Mouse (Mus musculus) kidney, adult 2 months (tissue): ENCODE measurements around the gene Psma6. TPM values are rescaled to one million over a fixed set of nuclear protein-coding genes. Genes with fewer than 3 reads are reported as not detected.

Experiments
- DNase-seq: peaks from one replicate; pipeline ENCODE4 v3.0.0; 2021
- H3K27ac ChIP-seq: fragments of 200-500 bp; 2 replicates; pipeline ENCODE4 v1.5.1; 2012; ENCODE audit warnings: low read depth, low read length, control low read depth, inconsistent platforms; ENCODE audit not compliant: insufficient read depth
- H3K27me3 ChIP-seq: fragments of 200-500 bp; replicated peaks from 2 replicates; pipeline ENCODE4 v1.6.1; 2012; ENCODE audit warnings: mild to moderate bottlenecking, moderate library complexity, low read length, inconsistent platforms; ENCODE audit not compliant: control insufficient read depth, insufficient read depth
- H3K36me3 ChIP-seq: fragments of 200-500 bp; 2 replicates; pipeline ENCODE4 v1.6.1; 2012; ENCODE audit warnings: mild to moderate bottlenecking, moderate library complexity, low read length, inconsistent platforms; ENCODE audit not compliant: control insufficient read depth, insufficient read depth
- H3K4me1 ChIP-seq: fragments of 200-500 bp; 2 replicates; pipeline ENCODE4 v1.6.1; 2011; ENCODE audit warnings: low read length; ENCODE audit not compliant: control insufficient read depth, insufficient read depth
- H3K4me3 ChIP-seq: fragments of 200-500 bp; 2 replicates; pipeline ENCODE4 v1.5.1; 2011; ENCODE audit warnings: mild to moderate bottlenecking, low read depth, low read length, control low read depth; ENCODE audit not compliant: insufficient read depth
- CTCF ChIP-seq: fragments of 200-500 bp; conservative IDR thresholded peaks from 2 replicates; pipeline ENCODE4 v1.5.1; 2011; ENCODE audit warnings: low read depth, mild to moderate bottlenecking, control low read depth, low read length, moderate library complexity, mixed read lengths; ENCODE audit not compliant: insufficient read depth, insufficient read length
- POLR2A ChIP-seq: fragments of 200-500 bp; IDR thresholded peaks from one replicate; pipeline ENCODE4 v1.6.1; 2011; ENCODE audit warnings: low read depth, low read length, control low read depth
- WGBS: fragments of 180-500 bp; shearing (Covaris S2); methylation state at CpG from one replicate; pipeline ENCODE4 v1.1.7; 2018; 5-methylcytosine and 5-hydroxymethylcytosine counted together
- polyA plus RNA-seq: library from polyadenylated mRNA; depleted of rRNA; stranded (reverse); fragments of >200 nt; gene quantifications from 2 replicates; pipeline ENCODE4 v1.2.3, GENCODE M21; 2012

Psma6 gene
- polyA plus RNA-seq, 1 experiment, result 80.2 TPM

GRCm38 (mm10) chr12:55447396-55447760, 63.4 kb downstream of the Psma6 start:
- 68% methylated on average over 11 of the region's 11 CpGs for WGBS
- Histone ChIP-seq H3K4me1 (peaks cover 20% of the 10 kb centered on the region), H3K36me3 (no peaks in the 10 kb centered on the region), H3K27me3 (no peaks in the 10 kb centered on the region), H3K27ac (peak overlapping the region; percentile 47; the same call in 1 of the 2 replicates), H3K4me3 (no peak overlapping the region)
- no peak for TF ChIP-seq CTCF
- no peak for TF ChIP-seq POLR2A
- DNase-seq, result no peak

DNA sequence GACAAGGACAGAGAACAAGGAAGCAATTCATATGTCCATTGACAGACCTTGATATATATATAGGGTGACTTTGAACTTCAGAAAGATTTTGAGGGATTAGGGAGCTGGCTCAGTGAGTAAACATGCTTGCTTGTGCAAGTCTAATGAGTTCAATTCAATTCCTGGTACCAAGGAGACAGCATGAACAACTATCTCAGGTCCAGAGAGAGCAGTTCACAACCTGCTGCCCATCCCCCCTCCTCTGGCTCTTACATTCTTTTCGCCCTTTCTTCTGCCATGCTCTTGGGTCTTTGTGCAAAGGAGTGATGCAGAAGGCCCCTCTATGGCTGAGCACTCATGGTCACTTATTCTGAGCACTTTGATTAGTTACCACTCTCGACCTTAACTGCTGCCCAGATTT, 64.4 kb downstream of the Psma6 start:
- WGBS, result 88% methylated on average over 2 of the region's 2 CpGs
- no peak overlapping the region for H3K27ac ChIP-seq
- TF ChIP-seq POLR2A (no peak), CTCF (no peak)

DNA sequence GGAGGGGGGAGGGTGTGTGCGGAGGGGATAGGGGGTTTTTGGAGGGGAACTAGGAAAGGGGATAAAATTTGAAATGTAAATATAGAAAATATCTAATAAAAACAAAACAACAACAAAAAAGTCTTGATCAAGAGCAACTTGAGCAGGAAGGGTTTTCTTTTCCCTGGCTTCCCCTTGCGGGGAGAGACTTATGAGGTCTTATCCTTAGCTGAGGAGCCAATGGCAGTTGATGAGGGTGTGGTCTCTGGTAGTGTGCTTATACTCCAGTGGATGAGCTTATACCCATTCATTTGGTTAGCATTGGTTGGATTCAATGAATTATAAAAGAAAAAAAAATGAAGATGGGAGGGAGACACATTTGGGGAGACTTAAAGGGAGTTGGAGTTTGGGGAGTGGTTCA, 65.0 kb downstream of the Psma6 start:
- Histone ChIP-seq H3K27me3 (no peaks in the 10 kb centered on the region), H3K4me1 (peaks cover 14% of the 10 kb centered on the region), H3K27ac (no peak overlapping the region), H3K4me3 (no peak overlapping the region), H3K36me3 (no peaks in the 10 kb centered on the region)
- DNase-seq, result no peak
- WGBS, result 92% methylated on average over 2 of the region's 2 CpGs
- no peak for TF ChIP-seq POLR2A
- TF ChIP-seq CTCF, result no peak

More for the DNA sequence above, 64.4 kb downstream of the Psma6 start:
- no peak for DNase-seq
- Histone ChIP-seq H3K4me1 (peaks cover 14% of the 10 kb centered on the region), H3K36me3 (no peaks in the 10 kb centered on the region), H3K27me3 (no peaks in the 10 kb centered on the region), H3K4me3 (no peak overlapping the region)

- DNase-seq, result peak; percentile 46
- no peak overlapping the region for H3K27ac ChIP-seq
- TF ChIP-seq CTCF (no peak), POLR2A (no peak)
Observed at GRCm38 (mm10) chr12:55450421-55450820, 66.4 kb downstream of the Psma6 start.

DNA sequence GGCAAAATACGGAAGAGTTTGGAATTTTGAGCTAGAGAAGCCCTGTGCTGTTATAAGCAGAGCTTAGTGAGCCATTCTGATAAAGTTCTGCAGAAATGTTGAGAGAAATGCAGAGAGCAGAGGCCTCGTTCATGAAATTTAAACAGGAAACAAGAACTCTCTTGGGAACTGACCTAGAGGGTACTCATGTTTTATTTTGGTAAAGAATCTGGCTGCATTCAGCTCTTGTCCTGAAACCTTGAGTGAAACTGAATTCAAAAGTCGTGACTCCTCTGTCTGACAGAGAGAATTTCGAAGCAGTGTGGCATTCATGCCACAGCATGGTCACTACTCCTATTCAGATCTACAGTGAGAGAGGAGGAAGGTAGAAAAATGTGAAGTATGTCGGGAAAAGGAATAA, 68.8 kb downstream of the Psma6 start:
- TF ChIP-seq POLR2A, result no peak
- no peak for TF ChIP-seq CTCF
- WGBS, result 47% methylated on average over 5 of the region's 5 CpGs
- Histone ChIP-seq H3K36me3 (no peaks in the 10 kb centered on the region), H3K4me3 (no peak overlapping the region), H3K27ac (peak overlapping the region; percentile 41; the same call in 1 of the 2 replicates), H3K27me3 (no peaks in the 10 kb centered on the region), H3K4me1 (peaks cover 8% of the 10 kb centered on the region; the same call in 1 of the 2 replicates)
- peak; percentile 57 for DNase-seq

More at GRCm38 (mm10) chr12:55450421-55450820, 66.4 kb downstream of the Psma6 start:
- H3K36me3 ChIP-seq, result no peaks in the 10 kb centered on the region
- 32% methylated on average over 16 of the region's 16 CpGs for WGBS
- no peaks in the 10 kb centered on the region for H3K27me3 ChIP-seq
- H3K4me1 ChIP-seq, result peaks cover 14% of the 10 kb centered on the region
- H3K4me3 ChIP-seq, result no peak overlapping the region

DNA sequence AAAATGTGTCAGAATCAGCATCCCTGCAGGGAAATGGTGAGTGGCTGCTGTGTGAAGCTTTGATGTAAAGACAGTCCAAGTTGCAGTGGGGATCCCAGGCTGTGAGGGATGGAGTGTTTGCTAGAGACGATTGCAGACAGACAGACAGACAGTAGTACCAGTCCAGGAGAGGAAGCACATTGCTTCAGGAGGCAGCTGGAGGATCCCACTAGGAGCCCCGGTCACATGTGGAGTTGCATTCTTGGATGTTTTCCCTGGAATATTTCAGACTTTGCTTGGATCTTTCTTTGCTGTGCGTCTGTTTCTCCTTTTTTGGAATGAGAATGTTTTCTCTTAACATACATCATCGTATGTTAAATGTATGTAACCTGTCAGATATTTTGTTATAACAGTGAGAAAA, 69.9 kb downstream of the Psma6 start:
- 52% methylated on average over 4 of the region's 4 CpGs for WGBS
- Histone ChIP-seq H3K27ac (no peak overlapping the region), H3K4me1 (peaks cover 8% of the 10 kb centered on the region; the same call in 1 of the 2 replicates), H3K4me3 (no peak overlapping the region), H3K36me3 (no peaks in the 10 kb centered on the region), H3K27me3 (no peaks in the 10 kb centered on the region)
- no peak for DNase-seq
- TF ChIP-seq POLR2A, result no peak
- TF ChIP-seq CTCF, result no peak

- TF ChIP-seq CTCF (no peak), POLR2A (no peak)
- DNase-seq, result no peak
- WGBS, result 91% methylated on average over 10 of the region's 10 CpGs
- Histone ChIP-seq H3K27me3 (no peaks in the 10 kb centered on the region), H3K36me3 (no peaks in the 10 kb centered on the region), H3K4me3 (no peak overlapping the region), H3K27ac (no peak overlapping the region), H3K4me1 (peaks cover 6% of the 10 kb centered on the region; the same call in 1 of the 2 replicates)
Observed at GRCm38 (mm10) chr12:55455206-55455605, 71.2 kb downstream of the Psma6 start.
